Mouse (Mus musculus) forebrain, postnatal 0 days (tissue): ENCODE data around the gene Mpzl3. TPM values are rescaled to one million over a fixed set of nuclear protein-coding genes. Genes with fewer than 3 reads are reported as not detected.

Experiments used
- ATAC-seq: fragments of 200-750 bp; cut with Nextera tagmentation; 2 replicates; pipeline ENCODE4 v1.8.0; 2017; ENCODE audit warnings: mild to moderate bottlenecking, moderate library complexity
- DNase-seq: peaks from one replicate; pipeline ENCODE4 v3.0.0-alpha.2; 2015
- H3K27ac ChIP-seq: fragments of 300-500 bp; sonication (generic); 2 replicates; pipeline ENCODE4 v1.5.1; 2014; ENCODE audit warnings: low read depth, mild to moderate bottlenecking, antibody characterized with exemption, low read length, moderate library complexity, mixed read lengths
- H3K27me3 ChIP-seq: fragments of 300-500 bp; sonication (generic); 2 replicates; pipeline ENCODE4 v1.6.1; 2014; ENCODE audit warnings: mild to moderate bottlenecking, low read length, mixed read lengths; ENCODE audit not compliant: insufficient read depth
- H3K36me3 ChIP-seq: fragments of 300-500 bp; sonication (generic); 2 replicates; pipeline ENCODE4 v1.6.1; 2014; ENCODE audit warnings: mild to moderate bottlenecking, moderate library complexity; ENCODE audit not compliant: insufficient read depth
- H3K4me1 ChIP-seq: fragments of 300-500 bp; sonication (generic); 2 replicates; pipeline ENCODE4 v1.6.1; 2014; ENCODE audit warnings: antibody characterized with exemption; ENCODE audit not compliant: insufficient read depth
- H3K4me2 ChIP-seq: fragments of 300-500 bp; sonication (generic); 2 replicates; pipeline ENCODE4 v1.6.1; 2014; ENCODE audit warnings: low read depth, mild to moderate bottlenecking, moderate library complexity
- H3K4me3 ChIP-seq: fragments of 300-500 bp; sonication (generic); 2 replicates; pipeline ENCODE4 v1.5.1; 2014; ENCODE audit warnings: low read depth, low read length, mixed read lengths
- H3K9ac ChIP-seq: fragments of 300-500 bp; sonication (generic); 2 replicates; pipeline ENCODE4 v1.6.1; 2014; ENCODE audit warnings: mild to moderate bottlenecking
- H3K9me3 ChIP-seq: fragments of 300-500 bp; sonication (generic); 2 replicates; pipeline ENCODE4 v1.6.1; 2016; ENCODE audit warnings: low read length
- CTCF ChIP-seq: sonication (generic); IDR thresholded peaks from 2 replicates; pipeline ENCODE4 v1.5.1; 2016; ENCODE audit warnings: antibody characterized with exemption, control low read depth, low read depth
- WGBS: fragments of 180-500 bp; shearing (Covaris S2); extraction: QIAGEN DNeasy Blood & Tissue Kit; methylation state at CpG from one replicate; pipeline ENCODE4 v1.1.7; 2014; 5-methylcytosine and 5-hydroxymethylcytosine counted together
- polyA plus RNA-seq: library from polyadenylated mRNA; unstranded; fragments of >200 nt; fragmentation: Nextera tagmentation; extraction: Ambion mirVana; gene quantifications from 2 replicates; pipeline ENCODE4 v1.2.1, GENCODE M21; 2015
- total RNA-seq: library from RNA; depleted of rRNA; stranded (reverse); fragments of >200 nt; gene quantifications from 2 replicates; pipeline ENCODE4 v1.2.3, GENCODE M21; 2014

Gene Mpzl3
- total and polyA plus RNA-seq, 2 experiments from 2014 or later: 1.1 to 3.7 TPM

DNA sequence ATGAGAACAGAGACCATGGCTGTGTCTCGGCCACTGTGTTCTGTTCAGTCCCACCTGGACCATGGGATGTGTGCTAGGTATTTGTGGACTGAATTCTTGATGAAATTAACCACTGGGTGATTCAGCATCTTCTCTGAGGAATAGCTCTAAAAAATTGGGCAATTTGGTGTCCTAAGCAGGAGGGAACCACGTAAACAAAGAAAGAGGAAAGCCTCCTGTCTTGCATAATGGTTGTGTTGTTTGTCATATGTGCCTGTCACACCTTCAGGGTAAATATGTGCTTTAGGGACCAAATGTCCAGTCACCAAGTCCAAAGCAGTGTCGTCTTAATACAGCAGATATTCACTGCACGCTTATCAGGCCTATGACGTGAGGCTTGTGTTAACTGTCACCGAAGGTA is 9.4 kb downstream of the Mpzl3 start:
- Histone ChIP-seq H3K9ac (no peak overlapping the region), H3K9me3 (no peaks in the 10 kb centered on the region), H3K27me3 (no peaks in the 10 kb centered on the region), H3K36me3 (no peaks in the 10 kb centered on the region), H3K4me3 (no peak overlapping the region), H3K4me1 (no peaks in the 10 kb centered on the region), H3K27ac (no peak overlapping the region), H3K4me2 (no peak overlapping the region)
- 88% methylated on average over 6 of the region's 6 CpGs for WGBS
- ATAC-seq (no peak), DNase-seq (no peak)
- no peak for TF ChIP-seq CTCF

DNA sequence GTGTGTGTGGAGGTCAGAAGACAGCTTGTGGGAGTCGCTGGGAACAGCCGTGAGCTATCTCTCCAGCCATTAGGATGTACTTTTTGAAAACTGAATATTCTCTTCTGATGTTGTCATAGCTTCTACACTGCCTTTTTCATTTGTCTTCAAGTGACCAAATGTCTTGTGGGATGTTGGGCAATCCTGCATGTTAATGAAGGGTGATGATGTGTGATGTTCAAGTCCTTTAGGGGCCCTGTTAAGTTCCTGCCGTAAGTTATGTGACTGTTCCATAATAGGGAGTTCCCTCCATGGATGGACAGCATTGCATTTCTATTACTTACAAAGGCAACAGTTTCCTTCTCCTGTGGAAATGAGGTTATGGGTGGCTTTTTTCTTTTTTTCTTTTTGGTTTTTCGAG is 11.7 kb downstream of the Mpzl3 start:
- Histone ChIP-seq H3K4me1 (no peaks in the 10 kb centered on the region), H3K9ac (no peak overlapping the region), H3K4me3 (no peak overlapping the region), H3K27ac (no peak overlapping the region), H3K9me3 (no peaks in the 10 kb centered on the region), H3K36me3 (no peaks in the 10 kb centered on the region), H3K27me3 (no peaks in the 10 kb centered on the region), H3K4me2 (no peak overlapping the region)
- ATAC-seq (no peak), DNase-seq (no peak)
- no peak for TF ChIP-seq CTCF
- WGBS: 85% methylated on average over 4 of the region's 4 CpGs

DNA sequence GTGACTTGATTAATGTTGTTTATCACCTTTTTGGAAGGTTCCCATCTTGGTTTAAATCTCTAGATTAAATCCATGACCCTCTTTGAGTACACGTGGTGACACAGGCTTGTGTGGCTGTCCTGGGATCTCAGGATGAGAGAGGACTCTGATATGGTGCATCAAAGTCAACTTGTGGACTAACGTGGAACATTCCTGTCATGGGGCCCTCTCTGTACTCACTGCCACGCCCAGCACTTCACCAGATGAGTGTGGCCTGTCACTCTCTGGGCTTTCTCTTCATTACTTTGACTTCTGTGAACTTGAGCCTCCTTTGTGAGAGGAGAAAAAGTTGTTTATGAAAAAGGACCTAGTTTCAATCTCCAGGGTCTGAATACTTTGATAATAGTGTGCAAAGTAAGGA is 16.8 kb downstream of the Mpzl3 start:
- H3K9ac ChIP-seq: no peak overlapping the region
- H3K36me3 ChIP-seq: no peaks in the 10 kb centered on the region
- H3K4me1 ChIP-seq: no peaks in the 10 kb centered on the region
- no peak for TF ChIP-seq CTCF
- ATAC-seq (no peak), DNase-seq (no peak)
- no peaks in the 10 kb centered on the region for H3K27me3 ChIP-seq
- 53% methylated on average over 3 of the region's 3 CpGs for WGBS
- no peak overlapping the region for H3K4me3 ChIP-seq
- no peaks in the 10 kb centered on the region for H3K9me3 ChIP-seq
- no peak overlapping the region for H3K27ac ChIP-seq
- H3K4me2 ChIP-seq: no peak overlapping the region

DNA sequence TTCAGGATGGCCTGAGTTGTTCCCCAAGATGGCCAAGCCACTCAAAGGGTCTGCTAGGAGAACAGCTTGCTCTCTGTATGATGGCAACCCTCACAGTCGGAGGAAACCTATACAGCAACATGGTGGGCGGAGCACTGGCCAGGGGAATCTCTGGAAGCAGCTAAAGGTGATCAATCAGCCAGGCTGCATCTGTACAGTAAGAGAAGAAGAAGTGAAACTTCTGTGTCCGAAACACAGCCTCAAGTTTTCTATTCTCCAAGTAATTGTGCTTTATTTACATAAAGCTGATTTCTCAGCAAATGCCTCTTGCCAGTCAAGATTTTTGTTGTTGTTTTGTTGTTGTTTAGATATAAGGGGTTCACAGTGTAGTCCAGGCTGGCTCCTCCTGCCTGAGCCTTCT is 22.9 kb downstream of the Mpzl3 start:
- Histone ChIP-seq H3K27ac (no peak overlapping the region), H3K4me1 (no peaks in the 10 kb centered on the region), H3K9ac (no peak overlapping the region), H3K4me3 (no peak overlapping the region), H3K4me2 (no peak overlapping the region), H3K9me3 (no peaks in the 10 kb centered on the region), H3K27me3 (no peaks in the 10 kb centered on the region), H3K36me3 (no peaks in the 10 kb centered on the region)
- 68% methylated on average over 3 of the region's 3 CpGs for WGBS
- no peak for DNase-seq
- no peak for TF ChIP-seq CTCF
- no peak for ATAC-seq

DNA sequence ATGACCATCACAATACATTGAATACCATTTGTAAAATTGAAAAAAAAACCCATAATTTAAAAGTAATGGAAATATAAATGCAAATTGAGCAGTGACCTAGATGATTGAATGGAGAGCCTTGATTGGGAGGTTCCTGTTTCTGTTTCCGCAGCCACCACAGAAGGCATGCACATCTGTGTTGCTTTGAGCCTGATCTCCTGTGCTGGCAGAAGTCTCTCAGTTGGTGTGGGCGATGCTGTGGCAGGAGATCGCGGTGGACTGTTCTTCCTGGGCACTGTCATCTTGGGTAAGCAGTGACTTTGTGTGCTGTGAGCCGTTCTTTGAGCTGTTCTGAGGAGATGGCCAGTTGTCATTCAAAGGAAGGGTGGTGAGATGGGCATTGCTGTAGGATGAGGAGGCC is 24.0 kb downstream of the Mpzl3 start, which contains the start of gene Jaml:
TSS of gene Jaml (plus strand) at position 173 of the 400 bp plus-strand sequence.
- Histone ChIP-seq H3K27ac (no peak within 1 kb of the TSS), H3K9ac (no peak within 1 kb of the TSS), H3K4me1 (no peaks in the 10 kb centered on the region), H3K27me3 (no peaks in the 10 kb centered on the region), H3K9me3 (no peaks in the 10 kb centered on the region), H3K36me3 (no peaks in the 10 kb centered on the region), H3K4me2 (no peak within 1 kb of the TSS), H3K4me3 (no peak within 1 kb of the TSS)
- ATAC-seq: no peak
- 86% methylated on average over 5 of the region's 5 CpGs for WGBS
- no peak for TF ChIP-seq CTCF
- DNase-seq: no peak

DNA sequence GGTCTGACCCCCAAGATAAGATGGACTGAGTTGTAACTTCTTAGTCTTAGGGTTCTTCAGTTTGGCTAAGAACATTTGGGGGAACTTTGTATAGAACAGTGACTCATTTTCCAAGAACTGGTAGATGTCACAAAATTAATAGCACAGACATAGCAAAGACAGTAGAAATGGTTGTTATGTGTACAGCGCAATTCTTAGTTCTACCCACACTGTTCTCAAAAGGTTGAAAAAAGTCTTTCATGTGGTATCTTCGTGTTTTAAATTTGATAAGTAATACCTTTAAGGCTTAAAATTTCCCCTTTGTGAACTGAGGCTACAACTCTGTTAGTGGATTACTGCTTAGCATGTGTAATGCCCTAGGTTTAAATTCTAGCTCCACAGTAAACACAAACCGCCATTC is 28.1 kb downstream of the Mpzl3 start:
- WGBS: 83% methylated on average over 3 of the region's 3 CpGs
- no peak overlapping the region for H3K27ac ChIP-seq
- no peaks in the 10 kb centered on the region for H3K9me3 ChIP-seq
- no peak for TF ChIP-seq CTCF
- H3K4me2 ChIP-seq: no peak overlapping the region
- no peaks in the 10 kb centered on the region for H3K4me1 ChIP-seq
- DNase-seq (no peak), ATAC-seq (no peak)
- no peak overlapping the region for H3K9ac ChIP-seq
- H3K36me3 ChIP-seq: no peaks in the 10 kb centered on the region
- no peaks in the 10 kb centered on the region for H3K27me3 ChIP-seq
- no peak overlapping the region for H3K4me3 ChIP-seq

DNA sequence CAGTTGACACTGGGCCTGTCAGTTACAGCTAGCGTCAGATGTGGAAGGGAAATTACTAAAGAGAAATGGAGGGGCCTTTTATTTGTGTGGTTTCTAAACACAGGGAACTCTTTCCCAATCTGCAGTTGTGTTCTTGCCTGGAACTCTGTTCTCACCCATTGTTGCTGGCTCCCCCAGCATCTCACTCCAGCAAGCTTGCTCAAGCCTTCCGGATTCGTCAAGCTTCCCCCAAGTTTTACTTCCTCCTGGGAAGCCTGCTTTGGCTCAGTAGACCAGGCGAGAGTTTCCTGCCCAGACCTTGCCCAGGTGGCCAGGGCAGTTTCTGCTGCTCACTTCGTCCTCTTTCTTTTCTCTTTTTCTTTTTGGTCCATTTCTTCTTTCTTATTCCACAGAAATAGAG is 29.6 kb downstream of the Mpzl3 start:
- DNase-seq (no peak), ATAC-seq (no peak)
- H3K36me3 ChIP-seq: no peaks in the 10 kb centered on the region
- no peak overlapping the region for H3K4me2 ChIP-seq
- H3K27ac ChIP-seq: no peak overlapping the region
- H3K4me3 ChIP-seq: no peak overlapping the region
- H3K9me3 ChIP-seq: no peaks in the 10 kb centered on the region
- no peaks in the 10 kb centered on the region for H3K27me3 ChIP-seq
- no peak for TF ChIP-seq CTCF
- no peaks in the 10 kb centered on the region for H3K4me1 ChIP-seq
- H3K9ac ChIP-seq: no peak overlapping the region
- 78% methylated on average over 5 of the region's 5 CpGs for WGBS
